Mouse (Mus musculus): Measurements from ENCODE around the gene 5330417C22Rik. TPM values are rescaled to one million over a fixed set of nuclear protein-coding genes. Genes with fewer than 3 reads are reported as not detected.
"Not testable (repeated sequence)": the region's sequence is repeated elsewhere in the genome, so short reads cannot be mapped to it uniquely, and the experiment has no call there.

The 5330417C22Rik gene
- total RNA-seq, 2 experiments from 2014 or later: 19.9 to 22.2 TPM

DNA sequence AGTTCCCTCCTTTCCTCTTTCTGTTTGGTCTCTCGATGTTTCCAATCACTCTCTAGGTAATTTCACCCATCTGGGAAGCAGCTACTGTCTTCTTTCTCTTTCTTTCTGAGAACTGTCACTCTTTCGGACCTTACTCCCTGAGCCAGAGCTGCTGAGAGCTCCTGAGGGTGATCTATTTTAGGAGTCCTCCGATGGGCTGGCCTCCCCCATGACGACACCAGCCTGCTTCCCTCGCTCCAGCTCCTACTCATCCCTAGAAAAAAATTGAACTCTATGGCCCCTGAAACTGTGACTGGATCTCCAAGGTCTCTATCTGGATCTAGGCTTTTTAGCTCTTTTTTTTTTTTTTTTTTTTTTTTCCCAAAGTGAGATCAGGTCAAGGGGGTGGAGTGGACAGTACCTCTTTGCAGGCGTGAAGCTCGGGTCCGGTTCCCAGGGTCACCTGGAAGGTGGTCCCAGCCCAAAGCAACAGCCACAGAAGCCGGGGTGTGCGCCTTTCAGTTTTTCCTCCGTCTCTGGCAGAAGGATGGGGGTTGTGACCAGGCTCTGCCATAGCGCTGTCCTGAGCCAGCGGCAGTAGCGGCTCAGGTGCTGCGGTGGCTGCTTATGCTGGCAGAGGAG is 330 bp downstream of the 5330417C22Rik start:
- peak in 1 of 2 experiments; percentile 20 for DNase-seq (ENCODE audit: extremely low spot score in 1 of 2, low spot score in 2 of 2)
- intact Hi-C loops (cut with DNase I): no loop called here

- DNase-seq (ENCODE audit: extremely low spot score in 1 of 2, low spot score in 2 of 2): no peak
- intact Hi-C loops (cut with DNase I): no loop called here
These were observed 2.4 kb downstream of the 5330417C22Rik start, which contains the start of gene 1700013F07Rik for GRCm38 (mm10) chr3:108533951-108534350. Gene 1700013F07Rik, plus strand, starts transcription at chr3:108534150.

DNA sequence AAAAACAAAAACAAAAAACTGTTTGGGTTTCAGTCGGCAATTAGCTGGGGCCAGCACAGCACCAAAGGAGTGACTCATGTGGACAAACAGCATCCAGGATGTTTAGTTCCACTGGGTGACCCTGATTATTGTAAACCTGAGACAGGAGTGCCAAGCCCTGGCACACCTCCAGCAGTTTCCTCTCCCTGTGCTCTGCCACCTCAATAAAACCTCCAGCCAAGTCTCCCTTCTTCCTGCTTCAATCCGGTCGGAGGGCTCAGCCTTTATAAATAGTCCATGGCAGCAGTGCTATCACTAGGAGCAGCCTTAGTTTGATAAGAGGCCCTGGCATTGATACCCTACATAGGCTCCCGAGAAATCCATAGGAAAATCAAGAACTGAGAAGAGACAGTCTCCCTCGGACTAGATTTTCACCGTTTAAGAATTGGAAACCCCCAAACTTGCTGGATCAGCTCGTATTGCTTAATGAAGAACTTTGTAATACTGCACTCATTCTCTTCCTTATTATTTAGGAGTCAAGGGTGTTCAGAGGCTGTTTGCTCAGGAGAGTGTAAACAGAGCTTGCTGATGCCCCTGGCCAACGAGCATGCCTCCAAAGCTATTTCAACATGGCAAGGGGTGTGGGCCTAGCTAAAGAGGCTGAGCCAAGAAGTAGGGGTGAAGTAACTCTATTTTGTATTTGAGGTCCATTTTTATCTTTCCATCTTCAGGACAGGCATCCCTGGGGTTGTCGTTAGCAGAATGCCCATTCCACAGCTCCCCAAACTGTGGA is 3.0 kb downstream of the 5330417C22Rik start:
- intact Hi-C loops (cut with DNase I): no loop called here
- peak in 1 of 2 experiments; percentile 40 for DNase-seq (ENCODE audit: extremely low spot score in 1 of 2, low spot score in 2 of 2)

- intact Hi-C loops (cut with DNase I): no loop called here
- no peak for DNase-seq (ENCODE audit: extremely low spot score in 1 of 2, low spot score in 2 of 2)
These were observed 7.8 kb downstream of the 5330417C22Rik start for GRCm38 (mm10) chr3:108528489-108528888.

DNA sequence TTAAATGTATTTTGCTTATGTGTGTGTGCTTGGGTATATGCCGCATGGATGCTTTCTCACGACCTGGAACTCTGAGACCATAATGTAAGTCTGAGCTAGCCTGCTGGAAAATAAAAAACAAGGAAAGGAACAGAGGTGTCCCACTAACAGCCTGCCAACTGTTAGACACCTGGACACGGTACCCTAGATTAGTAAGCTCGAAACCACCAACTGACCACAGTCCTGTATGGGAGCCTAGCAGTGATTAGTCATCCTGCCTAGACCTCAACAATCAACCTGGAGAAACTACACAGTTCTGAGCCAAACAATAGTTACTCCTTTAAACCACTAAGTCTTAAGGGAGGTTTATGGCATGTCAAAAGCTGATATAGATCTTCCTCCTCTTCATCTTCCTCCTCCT is 12.9 kb downstream of the 5330417C22Rik start:
- no peak for DNase-seq (ENCODE audit: extremely low spot score in 1 of 2, low spot score in 2 of 2)
- intact Hi-C loops (cut with DNase I): no loop called here

DNA sequence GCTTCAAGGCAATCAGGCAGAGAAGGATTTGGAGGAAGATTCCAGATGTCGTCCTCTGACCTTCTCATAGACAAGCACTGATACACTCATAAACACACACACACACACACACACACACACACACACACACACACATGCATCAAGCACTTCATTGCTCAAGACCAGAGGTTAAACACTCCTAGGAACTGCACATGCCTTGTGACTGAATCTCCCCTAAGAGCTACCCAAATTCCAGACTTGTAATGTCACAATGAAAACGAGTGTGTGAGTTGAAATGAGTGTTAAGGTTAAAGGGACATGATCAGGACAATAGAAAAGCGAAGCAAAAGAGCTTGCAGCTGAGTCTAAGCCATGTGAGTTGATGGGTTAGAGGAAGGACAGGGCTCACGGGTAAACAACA is 18.1 kb downstream of the 5330417C22Rik start:
- DNase-seq (ENCODE audit: extremely low spot score in 1 of 2, low spot score in 2 of 2): no peak
- intact Hi-C loops (cut with DNase I): no loop called here

GRCm38 (mm10) chr3:108513465-108513864 is 22.9 kb downstream of the 5330417C22Rik start:
- intact Hi-C loops (cut with DNase I): no loop called here
- DNase-seq (ENCODE audit: extremely low spot score in 1 of 2, low spot score in 2 of 2): no peak

DNA sequence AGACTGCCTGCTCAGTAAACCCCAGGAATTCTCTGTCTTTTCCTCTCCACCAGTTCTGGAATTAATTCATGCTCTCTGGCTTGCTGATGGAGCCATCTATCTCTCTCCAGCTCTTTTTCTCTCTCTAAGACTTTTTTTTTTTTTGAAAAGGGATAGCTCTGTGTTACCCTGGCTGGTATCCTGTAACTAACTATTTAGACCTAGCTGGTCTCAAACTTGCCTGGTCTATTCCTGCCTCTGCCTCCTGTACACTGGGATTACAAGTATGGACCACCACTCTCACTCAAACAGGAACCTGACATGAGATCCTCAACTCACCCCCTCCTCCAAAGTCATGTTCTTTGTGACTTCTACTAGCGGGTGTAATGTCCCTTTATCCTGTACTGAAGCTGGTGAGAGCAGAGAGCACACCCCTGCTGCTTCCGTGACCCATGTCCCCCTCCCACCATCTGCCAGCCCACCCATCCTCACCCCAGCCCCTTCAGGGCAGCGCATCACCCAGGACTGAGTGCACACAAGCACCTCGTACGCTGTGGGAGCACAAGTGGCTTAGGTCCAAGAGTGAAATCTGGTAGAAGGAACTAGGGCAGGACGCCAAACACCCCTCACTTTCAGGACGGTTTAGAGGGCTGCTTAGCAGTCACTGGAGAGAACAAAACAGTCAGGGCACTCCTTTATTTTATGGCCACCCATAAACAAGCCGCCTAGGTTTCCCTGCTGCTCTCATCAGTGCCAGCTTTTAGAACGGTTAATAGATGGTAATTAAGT is 25.4 kb downstream of the 5330417C22Rik start:
- intact Hi-C loops (cut with DNase I): no loop called here
- peak; percentile 25 to 49 for DNase-seq (ENCODE audit: extremely low spot score in 1 of 2, low spot score in 2 of 2)

GRCm38 (mm10) chr3:108510156-108510555 is 26.2 kb downstream of the 5330417C22Rik start:
- intact Hi-C loops (cut with DNase I): no loop called here
- DNase-seq (ENCODE audit: extremely low spot score in 1 of 2, low spot score in 2 of 2): no peak

GRCm38 (mm10) chr3:108508745-108509474 is 27.4 kb downstream of the 5330417C22Rik start:
- no peak for DNase-seq (ENCODE audit: extremely low spot score in 1 of 2, low spot score in 2 of 2)
- intact Hi-C loops (cut with DNase I): no loop called here

GRCm38 (mm10) chr3:108503908-108504307 is 32.4 kb downstream of the 5330417C22Rik start:
- DNase-seq (ENCODE audit: extremely low spot score in 1 of 2, low spot score in 2 of 2): no peak
- intact Hi-C loops (cut with DNase I): no loop called here

DNA sequence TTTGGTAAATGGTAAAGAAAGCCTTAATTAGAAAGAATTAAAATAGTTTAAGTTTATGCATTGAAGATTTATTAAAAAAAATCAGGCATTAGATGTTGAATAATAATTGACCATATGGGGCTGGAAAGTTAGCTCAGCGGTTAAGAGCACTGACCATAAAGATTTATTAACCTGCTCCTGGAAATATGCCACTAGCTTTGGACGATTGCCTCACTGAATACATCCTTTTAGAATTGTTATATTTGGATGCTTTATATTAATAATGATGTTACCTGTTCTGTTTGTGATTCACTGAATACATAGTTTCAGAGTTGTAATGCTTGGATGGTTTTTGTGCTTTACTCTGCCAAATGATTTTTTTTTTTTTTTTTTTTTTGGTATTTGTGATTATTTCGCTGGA is 34.9 kb downstream of the 5330417C22Rik start:
- intact Hi-C loops (cut with DNase I); DNase-seq (ENCODE audit: extremely low spot score in 1 of 2, low spot score in 2 of 2): not testable (repeated sequence)

DNA sequence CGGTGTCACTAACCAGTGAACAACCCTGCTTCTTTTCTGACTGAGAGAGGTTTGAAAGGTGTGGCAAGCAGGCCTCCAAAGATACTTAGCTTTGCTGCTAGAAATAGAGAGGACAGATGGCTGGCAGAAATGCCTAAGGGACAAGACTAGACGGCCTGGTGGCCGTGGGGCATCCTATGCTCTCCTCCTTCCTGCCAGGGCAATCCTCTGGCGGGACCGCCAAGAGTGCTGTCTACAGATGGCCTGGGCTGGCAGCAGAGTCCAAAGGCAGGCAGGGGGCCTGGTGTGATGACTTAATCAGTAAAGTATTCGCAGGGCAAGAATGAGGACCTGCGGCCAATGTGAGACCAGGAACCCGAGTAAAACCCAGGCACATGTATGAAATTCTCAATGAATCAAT is 36.5 kb downstream of the 5330417C22Rik start:
- intact Hi-C loops (cut with DNase I): no loop called here

GRCm38 (mm10) chr3:108497602-108498001 is 38.7 kb downstream of the 5330417C22Rik start:
- DNase-seq (ENCODE audit: extremely low spot score in 1 of 2, low spot score in 2 of 2): no peak
- intact Hi-C loops (cut with DNase I): no loop called here

More for the DNA sequence above, 36.5 kb downstream of the 5330417C22Rik start:
- DNase-seq (ENCODE audit: extremely low spot score in 1 of 2, low spot score in 2 of 2): no peak

DNA sequence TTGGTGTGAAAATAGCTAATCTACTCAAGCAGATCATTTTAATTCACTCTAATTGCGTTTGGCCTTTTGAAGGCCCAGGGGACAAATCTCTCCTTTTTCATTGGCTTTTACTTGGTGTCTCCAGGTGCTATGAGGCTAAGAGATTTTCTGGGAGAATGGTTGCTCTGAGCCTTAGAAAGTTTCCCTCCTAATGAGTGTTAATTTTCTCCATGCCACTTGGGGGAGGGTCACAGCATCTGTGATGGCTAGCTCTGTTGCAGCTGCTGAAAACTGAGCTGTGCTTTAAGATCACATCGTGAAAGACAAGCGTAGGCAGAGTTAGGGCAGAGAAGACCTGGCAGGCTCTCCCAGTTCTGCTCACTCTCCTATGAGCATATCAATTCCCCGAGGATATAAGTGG is 40.9 kb downstream of the 5330417C22Rik start:
- intact Hi-C loops (cut with DNase I): no loop called here
- no peak for DNase-seq (ENCODE audit: extremely low spot score in 1 of 2, low spot score in 2 of 2)

DNA sequence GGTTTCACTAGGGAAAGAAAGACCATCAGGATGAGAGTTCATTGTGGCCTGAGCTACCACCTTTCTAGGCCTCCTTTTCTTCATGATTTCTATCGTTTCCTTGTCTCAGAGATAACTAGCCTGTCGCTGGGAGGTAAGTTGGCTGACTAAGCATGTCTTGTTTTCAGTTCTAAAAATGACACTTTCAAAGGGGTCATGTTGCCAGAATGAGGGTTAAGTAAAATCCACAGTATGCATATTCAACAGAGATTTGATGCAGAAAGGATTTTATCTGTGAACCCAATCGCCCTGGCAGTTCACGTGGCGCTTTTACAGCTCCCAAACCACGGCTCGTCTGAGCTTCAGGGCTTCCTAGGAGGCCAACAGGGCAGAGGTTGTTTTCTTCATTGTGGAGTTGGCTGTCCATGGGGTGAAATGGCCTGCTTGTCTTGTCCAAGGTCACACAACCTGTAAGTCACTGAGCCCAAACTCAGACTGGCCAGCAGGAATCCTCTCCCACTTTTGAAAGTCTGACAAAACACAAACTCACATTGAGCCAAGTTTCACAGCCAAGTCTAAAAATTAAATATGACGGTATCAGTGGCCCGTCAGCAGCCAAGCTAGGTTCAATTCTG is 41.4 kb downstream of the 5330417C22Rik start:
- no peak for DNase-seq (ENCODE audit: extremely low spot score in 1 of 2, low spot score in 2 of 2)
- intact Hi-C loops (cut with DNase I): no loop called here

DNA sequence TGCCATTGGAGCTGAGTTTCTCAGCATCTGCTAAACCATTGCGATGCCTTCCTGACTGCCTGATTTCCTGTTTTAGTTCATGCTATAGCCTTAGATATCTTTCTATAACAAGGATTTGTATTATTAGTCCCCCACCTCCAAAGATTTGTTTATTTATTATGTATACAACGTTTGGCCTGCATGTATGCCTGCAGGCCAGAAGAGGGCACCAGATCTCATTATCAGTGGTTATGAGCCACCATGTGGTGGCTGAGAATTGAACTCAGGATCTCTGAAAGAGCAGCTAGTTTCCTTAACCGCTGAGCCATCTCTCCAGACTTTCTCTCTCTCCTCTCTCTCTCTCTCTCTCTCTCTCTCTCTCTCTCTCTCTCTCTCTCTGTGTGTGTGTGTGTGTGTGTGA is 46.4 kb downstream of the 5330417C22Rik start:
- intact Hi-C loops (cut with DNase I): no loop called here
- no peak for DNase-seq (ENCODE audit: extremely low spot score in 1 of 2, low spot score in 2 of 2)

DNA sequence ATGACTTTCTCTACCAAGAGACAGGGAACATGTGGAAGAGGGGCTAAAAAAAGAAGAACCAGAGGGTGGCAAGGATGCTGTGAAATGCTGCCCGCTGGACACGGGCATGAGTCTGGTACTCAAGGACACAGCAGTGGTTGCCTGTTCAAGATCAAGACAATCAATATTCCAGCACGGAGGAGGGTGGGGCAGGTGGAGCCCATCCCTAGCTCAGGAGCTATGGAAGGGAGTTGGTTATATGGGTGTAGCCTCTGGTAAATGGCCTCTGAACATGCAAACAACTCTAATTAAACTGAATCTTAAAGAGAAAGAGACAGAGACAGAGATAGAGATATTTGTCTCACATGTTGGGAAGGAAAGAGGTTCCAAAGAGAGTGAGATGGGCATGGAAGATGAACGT is 51.6 kb downstream of the 5330417C22Rik start:
- no peak for DNase-seq (ENCODE audit: extremely low spot score in 1 of 2, low spot score in 2 of 2)
- intact Hi-C loops (cut with DNase I): no loop called here

DNA sequence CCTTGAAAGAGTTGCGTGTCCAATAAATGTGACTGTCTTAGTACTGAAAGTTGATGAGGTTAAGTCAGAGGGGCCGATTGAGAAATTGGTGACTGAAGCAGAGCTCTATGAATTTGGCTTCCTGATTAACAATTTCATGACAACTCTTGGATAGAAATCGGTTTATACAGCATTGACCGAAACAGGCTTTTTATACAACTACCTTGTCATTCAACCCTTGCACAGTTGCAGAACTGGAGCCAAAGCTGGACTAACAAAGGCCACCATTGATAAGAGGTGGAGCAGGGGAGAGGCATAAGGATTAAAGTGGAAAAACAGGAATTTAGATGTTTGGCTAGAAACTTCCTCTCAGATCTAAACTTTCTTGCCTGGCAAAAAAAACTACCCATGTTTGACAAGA is 57.5 kb downstream of the 5330417C22Rik start:
- intact Hi-C loops (cut with DNase I): no loop called here
- no peak for DNase-seq (ENCODE audit: extremely low spot score in 1 of 2, low spot score in 2 of 2)

Measured in left cerebral cortex, postnatal 10 days (tissue).